Mouse (Mus musculus) bone marrow, adult 2 months (tissue): ENCODE data around the gene Brdt.

ENCODE experiments used
- CTCF ChIP-seq: fragments of 200-500 bp; IDR thresholded peaks from 2 replicates; pipeline ENCODE4 v1.5.1; 2011; ENCODE audit warnings: low read length, control low read depth; ENCODE audit not compliant: control insufficient read depth, insufficient read depth
- POLR2A ChIP-seq: fragments of 200-500 bp; IDR thresholded peaks from 2 replicates; pipeline ENCODE4 v1.6.1; 2011; ENCODE audit warnings: low read depth, mild to moderate bottlenecking, control low read depth, low read length, borderline replicate concordance; ENCODE audit not compliant: control insufficient read depth

DNA sequence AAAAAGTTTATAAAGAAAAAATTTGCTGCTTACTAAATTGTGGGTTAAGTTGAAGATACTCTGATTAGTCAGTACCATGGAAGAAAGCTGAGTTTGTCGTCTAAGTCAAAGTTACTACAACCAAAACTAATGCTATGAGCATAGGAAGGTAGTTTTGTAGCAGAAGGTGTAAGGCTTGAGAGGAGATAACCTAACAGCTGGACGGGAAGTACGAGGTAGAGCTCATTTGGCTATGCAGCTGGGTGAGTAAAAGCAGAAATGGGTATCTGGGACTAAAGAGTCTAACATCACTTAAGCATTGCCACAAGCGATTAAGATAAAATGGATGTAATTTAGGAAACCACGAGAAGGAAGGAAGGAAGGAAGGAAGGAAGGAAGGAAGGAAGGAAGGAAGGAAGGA is 40.4 kb downstream of the Brdt start:
- no peak for TF ChIP-seq CTCF
- no peak for TF ChIP-seq POLR2A
